Mouse (Mus musculus) right cerebral cortex, postnatal 25 days (tissue): ENCODE measurements around the gene Gm28635.

ENCODE experiments used
- DNase-seq: peaks from one replicate; pipeline ENCODE4 v3.0.0; 2022

Gene Gm28635

GRCm38 (mm10) chr2:84636231-84636741 lies 41.6 kb downstream of the Gm28635 start:
- DNase-seq: no peak

- DNase-seq: peak; percentile 65
These were observed 42.2 kb downstream of the Gm28635 start for GRCm38 (mm10) chr2:84635611-84636010.

GRCm38 (mm10) chr2:84634934-84635482 lies 42.8 kb downstream of the Gm28635 start:
- DNase-seq: no peak

- no peak for DNase-seq
These were observed 43.8 kb downstream of the Gm28635 start for GRCm38 (mm10) chr2:84634006-84634405.

GRCm38 (mm10) chr2:84632999-84633398 lies 44.8 kb downstream of the Gm28635 start:
- DNase-seq: no peak

GRCm38 (mm10) chr2:84632001-84632400 lies 45.8 kb downstream of the Gm28635 start:
- no peak for DNase-seq

GRCm38 (mm10) chr2:84627036-84627435 lies 50.8 kb downstream of the Gm28635 start:
- no peak for DNase-seq

- no peak for DNase-seq
These were observed 51.4 kb downstream of the Gm28635 start for GRCm38 (mm10) chr2:84626366-84626975.

- no peak for DNase-seq
These were observed 53.6 kb downstream of the Gm28635 start for GRCm38 (mm10) chr2:84624201-84624600.

GRCm38 (mm10) chr2:84623428-84624119 lies 54.3 kb downstream of the Gm28635 start:
- no peak for DNase-seq

- DNase-seq: no peak
These were observed 55.2 kb downstream of the Gm28635 start for GRCm38 (mm10) chr2:84622668-84623067.

- no peak for DNase-seq
These were observed 58.0 kb downstream of the Gm28635 start for GRCm38 (mm10) chr2:84619646-84620340.

- no peak for DNase-seq
These were observed 58.9 kb downstream of the Gm28635 start for GRCm38 (mm10) chr2:84618914-84619313.

- no peak for DNase-seq
These were observed 60.0 kb downstream of the Gm28635 start for GRCm38 (mm10) chr2:84617637-84618515.

- no peak for DNase-seq
These were observed 65.1 kb downstream of the Gm28635 start for GRCm38 (mm10) chr2:84612764-84613163.

GRCm38 (mm10) chr2:84607842-84608241 lies 70.0 kb downstream of the Gm28635 start:
- DNase-seq: no peak

- no peak for DNase-seq
These were observed 76.9 kb downstream of the Gm28635 start for GRCm38 (mm10) chr2:84600977-84601376.

- DNase-seq: no peak
These were observed 78.5 kb downstream of the Gm28635 start for GRCm38 (mm10) chr2:84599270-84599888.

- no peak for DNase-seq
These were observed 80.7 kb downstream of the Gm28635 start for GRCm38 (mm10) chr2:84597123-84597522.

- no peak for DNase-seq
These were observed 85.0 kb downstream of the Gm28635 start for GRCm38 (mm10) chr2:84592801-84593200.

GRCm38 (mm10) chr2:84585700-84586099 lies 92.1 kb downstream of the Gm28635 start:
- DNase-seq: no peak

GRCm38 (mm10) chr2:84582286-84582685 lies 95.6 kb downstream of the Gm28635 start:
- DNase-seq: no peak
